Mouse (Mus musculus) G1E (cell line): ENCODE results near the gene Wdr48.

ENCODE experiments used
- CTCF ChIP-seq: IDR thresholded peaks from 2 replicates; pipeline ENCODE4 v1.5.1; 2012; ENCODE audit warnings: low read depth, low read length, inconsistent platforms, mixed read lengths
- GATA2 ChIP-seq: IDR thresholded peaks from 2 replicates; pipeline ENCODE4 v1.6.1; 2012; ENCODE audit warnings: low read depth, low read length, inconsistent platforms, borderline replicate concordance
- TAL1 ChIP-seq: conservative IDR thresholded peaks from 2 replicates; pipeline ENCODE4 v1.6.1; 2012; ENCODE audit warnings: low read depth, low read length, inconsistent platforms, mixed read lengths

- TF ChIP-seq CTCF = peak; percentile 42
- TF ChIP-seq TAL1 = no peak
- TF ChIP-seq GATA2 = no peak
These were observed 75.5 kb downstream of the Wdr48 start for GRCm38 (mm10) chr9:119970221-119970620.
